Mouse (Mus musculus) testis, postnatal 14 days (tissue): ENCODE data around the gene Zfp846.
"Not testable (repeated sequence)": the region's sequence is repeated elsewhere in the genome, so short reads cannot be mapped to it uniquely, and the experiment has no call there.

Experiments
- DNase-seq: peaks from one replicate; pipeline ENCODE4 v3.0.0; 2021; ENCODE audit warnings: low spot score

The Zfp846 gene

DNA sequence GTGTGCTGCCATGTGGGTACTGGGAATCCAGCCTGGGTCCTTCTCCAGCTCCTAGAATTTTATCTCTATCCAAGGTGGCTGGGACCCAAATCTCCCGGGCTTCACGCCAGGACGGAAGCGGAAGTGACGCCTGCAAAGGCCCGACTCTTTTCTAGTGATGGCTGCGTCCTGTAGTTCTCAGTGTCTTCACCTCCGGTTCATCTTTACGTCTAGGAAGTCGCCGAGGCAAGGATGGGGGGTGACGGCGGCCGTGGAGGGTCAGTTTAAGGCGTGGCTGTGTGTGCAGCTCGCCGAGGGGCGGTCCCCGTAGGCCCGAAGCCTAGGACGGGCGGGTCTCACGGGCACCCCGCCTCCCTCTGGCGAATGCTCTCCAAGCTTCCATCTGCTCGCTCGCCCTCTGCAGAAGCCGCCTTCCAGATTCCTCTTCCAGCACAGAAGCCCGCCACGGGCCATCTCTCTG, at the start of gene Zfp846:
TSS of gene Zfp846 (plus strand) at position 117 of the 460 bp plus-strand sequence.
- DNase-seq = peak; percentile 96

DNA sequence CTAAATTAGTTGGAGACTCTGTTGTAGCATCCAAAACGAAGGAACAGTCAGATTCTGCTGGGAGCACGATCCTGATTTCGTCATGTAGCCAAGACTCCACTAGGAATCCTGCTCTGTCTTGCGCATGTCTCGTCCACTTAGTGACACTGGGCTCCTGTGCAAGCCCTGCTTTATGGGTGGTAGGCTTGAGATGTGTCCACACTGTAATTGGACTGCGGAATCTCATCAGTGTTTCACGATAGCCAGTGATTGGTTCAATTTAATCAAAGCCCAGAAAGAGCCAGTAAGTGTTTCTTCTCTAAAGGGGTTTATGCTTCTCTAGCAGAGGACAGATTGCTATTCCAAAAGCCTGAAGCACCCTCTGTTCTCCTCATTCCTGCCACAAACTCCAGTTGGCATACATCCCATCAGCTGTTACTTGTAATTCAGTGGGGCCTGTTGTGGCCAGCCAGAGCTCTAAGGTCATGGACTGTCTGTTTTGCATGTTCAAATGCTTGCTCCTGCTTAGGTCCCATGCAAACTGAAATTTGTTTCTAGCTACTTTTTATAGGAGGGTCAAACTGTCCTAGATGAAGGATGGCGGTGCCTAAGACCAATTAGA, 46.7 kb upstream of the Zfp846 start:
- peak; percentile 42 for DNase-seq

DNA sequence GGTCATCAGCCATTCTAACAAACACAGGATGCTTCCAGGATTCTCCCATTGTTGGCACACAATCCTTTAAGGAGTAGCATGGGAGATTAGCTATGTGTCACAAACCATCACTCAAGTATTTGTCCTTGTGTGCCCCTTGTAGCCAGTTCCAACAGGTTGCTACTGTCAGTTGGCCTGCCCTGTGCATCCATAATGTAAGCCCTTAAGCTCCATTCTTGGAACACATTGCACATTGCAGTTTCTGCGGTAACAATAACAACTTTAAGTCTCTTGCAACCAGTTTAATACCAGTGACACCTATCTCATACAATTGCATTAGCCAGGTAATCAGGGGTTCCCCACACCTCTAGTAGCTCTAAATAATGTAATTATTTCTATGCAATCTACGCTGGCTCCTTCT, 44.5 kb upstream of the Zfp846 start:
- DNase-seq = no peak

GRCm38 (mm10) chr9:20543496-20543895, 37.6 kb upstream of the Zfp846 start:
- DNase-seq = no peak

DNA sequence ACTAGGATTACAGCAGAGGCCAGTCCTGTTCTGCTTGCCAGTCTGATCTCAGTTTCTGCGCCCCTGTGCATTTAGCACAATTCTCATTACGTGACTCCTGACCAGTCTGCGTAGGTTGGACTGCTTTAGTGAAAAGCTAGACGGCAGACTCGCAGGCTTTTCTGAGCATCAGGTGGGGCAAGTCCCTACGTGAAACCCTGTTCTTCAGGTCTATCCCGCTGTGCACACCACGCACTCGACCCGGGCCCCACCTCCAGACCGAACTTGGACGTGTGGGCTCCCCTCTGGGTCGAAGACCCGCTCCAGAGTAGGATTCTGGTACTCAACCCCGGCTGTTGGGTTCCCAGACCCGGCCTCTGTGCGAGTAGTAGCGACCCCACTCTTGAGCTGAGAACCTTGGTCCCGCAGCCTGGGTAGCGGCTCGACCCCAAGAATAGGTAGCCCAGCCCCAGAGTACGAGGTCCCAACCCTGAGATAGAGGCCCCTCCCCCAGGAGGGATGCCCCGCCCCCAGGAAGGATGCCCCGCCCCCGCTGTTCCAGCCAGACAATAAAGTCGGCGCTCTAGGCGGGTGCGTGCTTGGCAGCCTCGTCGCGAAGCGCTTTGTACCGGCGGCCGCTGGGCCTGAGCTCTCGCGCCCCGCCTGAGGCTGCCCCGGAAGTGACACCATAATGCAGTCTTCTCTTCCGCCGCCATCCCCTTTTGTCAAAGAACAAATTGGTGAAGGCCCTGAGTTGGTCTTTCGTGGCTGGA, 36.8 kb upstream of the Zfp846 start:
- peak; percentile 90 for DNase-seq

DNA sequence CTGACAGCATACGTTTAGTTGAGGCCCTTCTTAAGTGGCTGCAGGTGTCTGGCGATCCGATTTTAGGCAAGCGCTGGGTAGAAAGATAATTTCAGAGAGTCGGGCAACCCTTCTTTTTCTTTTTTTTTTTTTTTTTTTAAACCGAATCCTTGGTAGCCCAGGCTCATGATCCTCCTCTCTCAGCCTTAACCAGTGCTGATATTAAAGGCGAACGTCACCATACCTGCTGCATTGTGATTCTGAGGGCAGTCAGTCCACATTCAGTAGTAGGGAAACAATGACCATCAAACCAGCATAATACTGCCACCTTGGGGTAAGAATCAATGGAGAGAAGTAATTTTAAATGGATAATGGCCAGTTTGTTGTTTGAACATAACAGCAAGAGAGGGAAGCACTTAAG, 35.9 kb upstream of the Zfp846 start:
- peak; percentile 11 for DNase-seq

GRCm38 (mm10) chr9:20551781-20552275, 29.3 kb upstream of the Zfp846 start:
- no peak for DNase-seq

DNA sequence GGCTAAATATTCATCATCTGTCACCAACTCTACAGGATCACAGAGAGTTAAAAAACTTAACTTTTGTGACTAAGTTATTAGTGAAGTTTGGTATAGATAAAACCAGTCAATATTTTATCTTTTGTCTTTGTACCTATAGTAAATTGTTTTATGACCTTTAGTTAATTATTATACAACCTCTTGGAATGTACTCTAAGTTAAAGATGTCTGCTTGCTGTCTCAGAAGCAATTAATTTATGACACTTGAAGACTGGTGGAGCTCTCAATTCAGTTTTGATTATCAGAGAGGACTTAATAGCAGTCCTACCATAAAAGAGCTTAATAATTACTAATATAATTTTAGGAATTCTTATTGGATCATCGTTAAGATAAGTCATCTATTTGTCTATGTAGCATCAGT, 28.4 kb upstream of the Zfp846 start:
- no peak for DNase-seq

DNA sequence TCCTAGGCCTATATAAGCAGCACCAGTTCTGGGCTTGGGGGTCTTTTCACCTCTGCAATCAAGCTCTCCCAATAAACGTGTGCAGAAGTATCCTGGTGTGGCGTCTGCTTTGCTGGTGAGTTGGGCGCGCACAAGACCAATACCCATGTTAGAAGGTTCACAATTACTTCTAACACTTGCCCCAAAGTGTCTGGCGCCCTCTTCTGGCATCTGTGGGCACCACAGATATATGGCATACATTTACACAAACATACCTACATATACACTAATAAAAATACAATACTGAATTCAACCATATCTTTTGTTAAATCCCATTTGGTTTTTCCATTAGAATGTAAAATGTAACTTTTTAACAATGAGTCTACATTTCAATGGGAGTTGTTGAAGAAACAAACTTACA, 18.9 kb upstream of the Zfp846 start:
- no peak for DNase-seq

DNA sequence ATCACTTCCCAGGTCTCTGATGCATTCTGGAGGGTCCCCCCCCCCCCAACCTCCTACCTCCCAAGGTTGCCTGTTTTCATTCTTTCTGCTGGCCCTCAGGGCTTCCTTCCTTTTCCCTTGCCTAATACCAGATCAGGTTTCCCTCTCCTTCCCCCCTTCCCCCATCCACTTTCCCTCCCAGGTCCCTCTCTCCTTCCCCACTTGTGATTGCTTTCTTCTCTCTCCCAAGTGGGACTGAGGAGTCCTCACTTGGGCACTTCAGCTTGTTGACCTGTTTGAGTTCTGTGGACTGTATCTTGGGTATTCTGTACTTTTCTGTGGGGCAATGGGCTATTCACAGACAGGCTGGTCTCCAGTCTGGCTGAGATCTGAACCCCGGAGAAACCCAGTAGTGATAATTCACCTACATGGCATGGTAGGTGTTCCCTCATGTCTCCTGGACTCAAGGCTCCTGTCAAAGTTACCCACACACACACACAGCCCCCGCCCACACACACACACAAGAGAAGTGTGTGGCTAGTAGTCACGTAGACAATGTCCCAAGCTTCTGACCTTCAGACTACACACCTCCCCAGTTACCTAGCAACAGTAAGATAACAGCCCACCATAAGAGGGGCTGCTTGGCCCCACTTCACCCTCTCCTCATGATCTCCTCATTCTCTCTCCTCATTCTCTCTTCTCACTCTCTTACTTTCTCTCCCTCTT, 15.6 kb upstream of the Zfp846 start:
- not testable (repeated sequence) for DNase-seq

DNA sequence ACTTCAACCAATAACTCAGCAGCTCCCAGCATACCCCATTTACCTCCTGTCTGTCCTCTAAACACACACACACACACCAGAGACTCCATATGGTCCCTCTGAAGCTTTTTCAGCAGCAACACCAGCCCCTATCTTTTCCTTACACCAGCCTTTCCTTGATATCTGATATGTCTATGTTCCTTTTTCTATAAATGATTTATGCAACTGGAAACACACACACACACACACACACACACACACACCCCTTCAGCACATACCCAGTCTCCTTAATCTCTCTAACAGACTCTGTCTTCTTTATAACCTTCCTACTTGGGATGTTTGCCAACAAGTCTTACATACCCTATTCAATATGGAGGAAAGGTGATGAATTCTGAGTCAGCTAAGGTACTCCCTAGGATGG, 10.0 kb upstream of the Zfp846 start:
- no peak for DNase-seq

GRCm38 (mm10) chr9:20576591-20576990, 4.5 kb upstream of the Zfp846 start:
- no peak for DNase-seq

DNA sequence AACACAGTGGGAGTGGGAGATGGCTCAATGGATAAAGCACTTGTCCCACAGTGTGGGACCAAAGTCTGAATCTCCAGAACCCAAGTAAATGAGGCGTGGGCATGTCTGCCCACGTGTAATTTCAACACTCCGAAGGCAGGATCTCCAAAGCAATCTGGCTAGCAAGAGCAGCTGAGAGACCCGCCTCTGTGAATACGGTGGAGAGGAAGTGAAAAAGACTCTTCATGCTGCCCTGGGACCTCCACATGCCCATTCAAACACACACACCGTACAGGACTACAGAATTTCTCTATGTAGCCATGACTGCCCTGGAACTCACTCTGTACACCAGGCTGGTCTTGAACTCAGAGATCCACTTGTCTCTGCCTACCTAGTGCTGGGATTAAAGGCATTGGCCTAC, 20.2 kb downstream of the Zfp846 start:
- no peak for DNase-seq

DNA sequence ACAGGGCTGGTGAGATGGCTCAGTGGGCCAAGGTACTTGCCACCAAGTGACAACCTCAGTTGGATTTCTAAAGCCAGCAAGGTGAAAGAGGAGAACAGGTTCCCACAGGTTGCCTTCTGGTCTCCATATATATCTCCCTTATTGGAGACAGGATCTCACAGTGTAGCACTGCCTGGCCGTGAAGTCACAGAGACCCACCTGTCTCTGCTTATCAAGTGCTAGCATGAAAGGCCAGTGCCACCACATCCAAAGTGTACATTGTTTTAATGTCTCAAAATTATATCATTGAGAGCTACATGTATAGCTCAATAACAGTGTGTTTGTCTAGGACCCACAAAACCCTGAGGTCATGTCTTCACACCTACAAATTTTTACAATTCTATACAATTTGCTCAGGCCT, 25.2 kb downstream of the Zfp846 start:
- DNase-seq = no peak

DNA sequence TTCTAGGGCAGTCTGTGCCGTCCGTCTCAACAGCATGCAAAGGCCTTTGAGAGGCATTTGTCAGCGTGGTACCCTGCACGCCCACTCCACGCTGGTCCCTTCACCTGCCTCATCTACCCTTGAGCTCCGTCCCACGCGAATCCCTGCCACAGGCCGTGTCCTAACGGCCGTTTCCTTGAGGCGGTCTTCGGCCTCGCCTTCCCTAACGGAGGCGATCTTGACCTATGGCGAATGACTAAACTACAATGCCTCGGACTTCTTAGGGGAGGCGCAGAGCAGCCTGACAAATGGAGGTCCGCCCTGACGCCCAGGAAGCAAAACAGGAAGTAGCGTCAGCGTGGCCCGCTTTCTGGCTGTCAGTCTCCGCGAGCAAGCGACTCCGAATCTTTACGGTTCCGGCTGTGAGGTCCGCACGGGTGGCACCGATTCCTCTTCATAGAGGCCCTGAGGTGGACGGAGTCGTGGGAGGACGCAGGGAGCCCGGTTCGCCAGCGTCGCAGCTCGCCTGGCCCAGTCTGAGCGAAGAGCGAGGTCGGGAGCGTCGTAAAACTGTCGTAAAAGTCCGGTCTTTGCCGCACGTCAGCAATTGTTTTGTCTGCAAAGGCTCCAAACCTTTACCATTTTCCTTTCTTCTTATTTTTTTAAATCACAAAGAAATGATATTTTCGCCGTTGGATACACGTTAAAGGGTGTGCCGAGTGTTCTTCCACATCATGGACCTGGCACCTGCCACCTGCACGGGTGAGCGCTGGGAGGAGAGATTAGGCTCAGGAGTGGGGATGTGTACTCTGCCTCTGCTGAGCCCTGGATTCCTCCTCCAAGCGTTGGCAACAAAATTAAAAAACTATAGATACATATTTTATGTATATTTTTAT, 26.2 kb downstream of the Zfp846 start:
- DNase-seq = peak; percentile 87

DNA sequence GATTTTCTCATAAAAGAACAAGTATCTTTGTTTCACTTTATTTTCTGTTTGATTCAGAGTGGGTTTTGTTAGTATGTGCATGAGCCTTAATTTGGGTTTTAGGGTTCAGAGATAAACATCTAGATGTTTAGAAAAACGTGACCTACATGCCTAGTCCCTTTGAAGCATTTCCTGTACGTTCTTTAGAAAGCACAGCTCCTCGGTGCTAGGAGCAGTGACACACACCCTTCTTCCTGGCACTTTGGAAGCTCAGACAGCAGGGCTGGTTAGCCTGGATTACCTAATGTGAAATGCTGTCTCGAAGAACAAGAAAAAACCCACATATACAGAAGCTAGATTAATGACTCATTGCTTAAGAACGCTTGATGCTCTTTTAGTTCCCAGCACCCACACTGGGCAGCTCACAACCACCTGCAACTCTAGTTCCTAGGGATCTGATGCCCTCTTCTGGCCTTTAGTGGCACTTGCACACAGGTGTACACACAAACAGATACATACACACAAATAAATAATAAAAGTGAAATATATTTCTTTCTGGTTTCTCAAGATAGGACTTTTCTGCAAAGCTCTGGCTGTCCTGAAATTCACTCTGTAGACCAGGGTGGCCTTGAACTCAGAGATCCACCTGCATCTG, 28.9 kb downstream of the Zfp846 start:
- no peak for DNase-seq

DNA sequence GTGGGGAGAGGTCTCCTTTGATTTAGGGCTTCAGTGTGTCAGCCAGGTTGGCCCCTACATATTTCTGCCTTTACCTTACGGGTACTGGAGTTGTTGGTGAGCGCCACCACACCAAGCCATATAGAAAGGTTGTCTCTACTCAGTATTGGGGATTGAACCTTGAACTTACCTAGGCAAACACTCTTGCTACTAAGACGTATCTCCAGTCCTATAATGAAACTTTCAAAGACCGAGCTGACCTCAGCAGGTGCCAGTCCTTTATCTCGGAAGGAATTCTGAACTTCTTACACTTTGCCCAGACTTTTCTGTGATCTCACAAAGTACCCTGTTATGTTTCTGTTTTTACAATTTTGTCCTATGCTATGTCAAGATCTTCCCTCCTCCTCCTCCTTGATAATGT, 30.9 kb downstream of the Zfp846 start:
- no peak for DNase-seq

GRCm38 (mm10) chr9:20616685-20617084, 35.6 kb downstream of the Zfp846 start:
- no peak for DNase-seq

- no peak for DNase-seq
Measured at GRCm38 (mm10) chr9:20631332-20631731, 50.2 kb downstream of the Zfp846 start.

GRCm38 (mm10) chr9:20635676-20636075, 54.6 kb downstream of the Zfp846 start:
- DNase-seq = not testable (repeated sequence)

DNA sequence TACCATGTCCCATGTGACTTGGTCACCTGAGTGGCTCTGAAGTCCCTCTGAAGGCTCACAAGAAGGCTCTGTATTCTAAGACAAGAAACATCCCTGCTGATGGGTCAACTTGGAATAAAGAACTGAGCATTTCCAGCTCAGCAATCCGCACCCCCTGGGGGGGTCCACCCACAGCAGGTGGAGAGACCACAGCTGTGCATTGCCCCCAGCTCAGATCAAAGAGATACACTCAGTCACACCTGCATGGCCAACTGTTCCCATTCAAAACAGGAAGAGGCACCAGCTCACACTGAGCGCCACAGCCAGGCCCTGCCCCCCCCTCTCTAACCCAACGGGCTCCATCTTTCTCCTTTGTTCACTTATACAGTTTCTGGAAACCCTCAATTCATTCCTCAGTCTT, 55.2 kb downstream of the Zfp846 start:
- no peak for DNase-seq
